Mouse (Mus musculus): ENCODE data around the gene Sez6l2.
A peak's percentile ranks its signal among the peaks of the same experiment; 100 is the strongest.

The Sez6l2 gene

DNA sequence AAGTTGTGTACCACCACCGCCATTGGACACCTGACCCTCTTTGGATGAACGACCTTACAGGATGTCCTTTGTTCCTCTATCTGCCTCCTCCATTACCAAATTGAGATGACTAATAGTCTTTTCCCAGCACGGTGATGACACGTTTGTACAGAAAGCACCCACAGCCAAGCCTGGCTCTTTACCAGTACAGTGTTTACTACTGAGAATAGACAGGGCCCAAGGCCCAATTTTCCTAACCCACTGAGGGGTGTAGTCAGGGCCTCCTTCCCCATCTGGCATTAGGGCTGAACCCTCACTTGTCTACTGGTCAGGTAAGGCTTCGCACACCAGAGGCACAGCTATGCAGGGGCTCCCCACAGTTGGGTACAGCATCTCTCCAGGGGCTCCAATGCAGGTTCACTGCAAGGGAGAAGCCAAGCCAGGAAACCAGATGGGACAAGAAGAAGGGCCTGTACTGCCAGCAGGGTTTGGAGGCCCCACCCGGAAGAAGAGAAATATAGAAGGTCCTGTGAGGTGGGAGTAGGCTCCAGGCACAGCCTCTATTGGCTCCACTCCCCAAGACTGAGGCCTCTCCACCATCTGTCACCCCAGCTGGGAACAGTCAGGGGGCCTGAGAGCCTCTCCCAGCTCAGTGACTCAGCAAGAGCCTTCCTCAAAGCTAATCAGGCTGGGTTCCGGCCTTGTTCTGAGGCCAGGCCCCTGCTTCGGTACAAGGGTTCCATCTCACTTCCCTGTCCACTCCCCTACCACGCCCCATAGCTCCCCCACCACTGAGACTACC is 58.1 kb downstream of the Sez6l2 start:
- peak; percentile 55 to 78 for DNase-seq (ENCODE audit: low spot score in 2 of 2)

GRCm38 (mm10) chr7:127009307-127010085 is 59.1 kb downstream of the Sez6l2 start:
- DNase-seq (ENCODE audit: low spot score in 2 of 2): no peak

DNA sequence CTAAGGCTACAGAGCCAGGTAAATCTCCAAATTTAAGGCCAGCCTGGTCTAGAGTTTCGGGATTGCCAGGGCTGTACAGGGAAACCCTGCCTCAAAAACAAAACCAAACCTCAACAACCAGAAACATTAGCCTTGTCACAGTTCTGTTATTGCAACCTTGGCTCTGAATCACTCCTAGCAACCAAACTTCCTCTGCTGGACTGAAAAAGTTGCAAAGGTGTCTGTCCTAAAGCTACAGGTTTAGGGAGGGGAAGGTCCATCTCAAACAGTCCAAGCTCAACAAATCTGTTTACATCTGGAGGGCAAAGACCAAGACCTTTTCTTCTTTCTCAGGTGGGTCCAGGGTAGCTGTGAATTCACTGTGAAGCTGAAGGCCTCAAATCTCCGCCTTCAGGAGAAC is 60.7 kb downstream of the Sez6l2 start:
- DNase-seq (ENCODE audit: low spot score in 2 of 2): no peak

GRCm38 (mm10) chr7:127011717-127012116 is 61.4 kb downstream of the Sez6l2 start:
- DNase-seq (ENCODE audit: low spot score in 2 of 2): no peak

GRCm38 (mm10) chr7:127012374-127012773 is 62.0 kb downstream of the Sez6l2 start:
- no peak for DNase-seq (ENCODE audit: low spot score in 2 of 2)

GRCm38 (mm10) chr7:127012845-127013244 is 62.5 kb downstream of the Sez6l2 start:
- no peak for DNase-seq (ENCODE audit: low spot score in 2 of 2)

GRCm38 (mm10) chr7:127013385-127013784 is 63.0 kb downstream of the Sez6l2 start:
- DNase-seq (ENCODE audit: low spot score in 2 of 2): no peak

GRCm38 (mm10) chr7:127014320-127014719 is 64.0 kb downstream of the Sez6l2 start, which contains the start of gene Mvp:
Gene Mvp, minus strand, starts transcription at chr7:127014621.
- DNase-seq (ENCODE audit: low spot score in 2 of 2): peak; percentile 48 to 76

DNA sequence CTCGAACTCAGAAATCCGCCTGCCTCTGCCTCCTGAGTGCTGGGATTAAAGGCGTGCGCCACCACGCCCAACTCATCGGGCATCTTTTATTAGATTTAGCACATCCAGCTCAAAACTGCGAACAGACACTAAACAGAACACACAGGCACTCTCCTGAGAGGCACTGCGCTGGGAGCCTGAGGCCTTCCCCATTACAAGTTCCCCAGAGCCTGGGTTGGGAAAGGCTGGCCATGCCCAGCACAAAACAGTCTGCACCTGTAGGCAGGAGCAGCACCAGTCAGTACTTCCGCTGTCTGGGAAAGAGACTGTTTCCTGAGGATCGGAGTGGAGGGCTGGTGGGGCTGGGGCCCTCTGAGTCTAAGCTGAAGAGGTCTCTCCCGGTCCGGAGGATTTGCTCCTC is 64.6 kb downstream of the Sez6l2 start:
- DNase-seq (ENCODE audit: low spot score in 2 of 2): no peak

- peak in 1 of 2 experiments; percentile 40 for DNase-seq (ENCODE audit: low spot score in 2 of 2)
These were observed 65.7 kb downstream of the Sez6l2 start for GRCm38 (mm10) chr7:127016081-127016480.

DNA sequence TGATC is 65.9 kb downstream of the Sez6l2 start, which contains the start of gene Pagr1b:
Gene Pagr1b, minus strand, starts transcription at position 4 of the 5 bp plus-strand sequence.
- DNase-seq (ENCODE audit: low spot score in 2 of 2): no peak

DNA sequence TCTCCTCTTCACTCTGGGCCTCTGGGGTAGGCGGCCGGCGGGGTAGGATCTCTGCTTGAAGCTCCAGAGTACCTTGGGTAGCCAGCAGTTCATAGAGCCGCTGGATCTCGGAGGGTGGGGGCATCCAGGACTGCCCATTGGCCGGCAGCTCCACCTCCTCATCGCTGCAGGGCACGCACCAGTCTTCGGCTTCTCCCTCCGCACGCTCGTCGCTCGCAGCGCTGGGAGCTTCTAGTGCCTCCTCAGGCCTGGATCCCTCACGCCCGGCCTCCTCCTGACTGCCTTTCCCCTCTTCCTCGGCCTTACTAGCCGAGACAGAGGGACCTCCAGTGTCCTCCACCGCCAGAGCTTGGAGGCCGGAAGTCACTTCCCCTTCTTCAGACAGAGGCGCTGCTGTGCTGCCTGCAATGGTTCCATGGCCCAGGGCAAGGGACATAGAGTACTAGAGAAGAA is 66.1 kb downstream of the Sez6l2 start:
- DNase-seq (ENCODE audit: low spot score in 2 of 2): no peak

DNA sequence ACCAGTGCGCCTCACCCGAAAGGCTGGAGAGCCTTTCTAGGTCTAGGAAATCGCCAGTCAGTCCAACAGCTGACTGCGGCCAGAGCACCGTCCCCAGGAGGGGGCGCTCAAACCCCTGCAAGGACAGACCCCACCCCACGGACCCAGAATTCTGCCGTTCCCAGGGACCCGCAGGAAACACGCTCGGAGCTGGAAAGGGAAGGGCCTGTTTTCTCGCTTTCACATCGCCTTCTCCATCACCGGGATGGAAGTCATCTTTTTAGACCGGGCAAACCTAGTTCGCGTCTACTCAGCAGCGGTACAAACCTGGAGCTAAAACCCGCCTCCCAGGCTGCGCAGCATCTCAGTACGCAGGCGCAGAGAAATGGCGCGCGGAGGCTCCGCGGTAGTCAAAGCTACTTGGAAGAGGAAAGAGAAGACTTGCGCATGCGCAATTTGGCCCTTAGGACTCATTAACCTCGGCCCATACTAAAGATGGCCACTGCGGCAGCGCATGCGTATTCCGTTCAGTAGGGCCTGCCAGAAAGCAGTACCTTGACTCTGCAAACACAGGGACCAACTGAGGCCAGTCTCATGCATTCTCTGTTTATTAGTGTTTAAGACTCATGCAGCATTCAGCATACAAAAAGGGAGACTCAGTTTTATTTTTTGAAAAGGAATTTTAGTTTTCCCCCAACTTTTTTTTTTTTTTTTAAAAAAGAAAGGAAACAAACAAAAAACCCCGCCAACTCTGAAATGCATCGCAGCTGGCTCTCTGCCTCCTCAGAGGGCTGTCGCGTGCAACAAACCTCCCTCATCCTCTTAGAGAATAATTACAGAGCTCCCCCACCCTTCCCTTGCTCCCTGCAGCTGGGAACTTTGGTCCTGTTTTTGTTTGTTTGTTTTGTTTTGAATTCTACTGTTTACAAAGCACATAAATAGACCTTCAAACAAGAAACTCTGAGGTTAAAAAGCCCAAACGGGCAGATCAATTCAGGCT is 66.9 kb downstream of the Sez6l2 start, which contains the start of gene Pagr1a:
Gene Pagr1a, minus strand, starts transcription at position 382 of the 979 bp plus-strand sequence.
- peak; percentile 97 to 99 for DNase-seq (ENCODE audit: low spot score in 2 of 2)

DNA sequence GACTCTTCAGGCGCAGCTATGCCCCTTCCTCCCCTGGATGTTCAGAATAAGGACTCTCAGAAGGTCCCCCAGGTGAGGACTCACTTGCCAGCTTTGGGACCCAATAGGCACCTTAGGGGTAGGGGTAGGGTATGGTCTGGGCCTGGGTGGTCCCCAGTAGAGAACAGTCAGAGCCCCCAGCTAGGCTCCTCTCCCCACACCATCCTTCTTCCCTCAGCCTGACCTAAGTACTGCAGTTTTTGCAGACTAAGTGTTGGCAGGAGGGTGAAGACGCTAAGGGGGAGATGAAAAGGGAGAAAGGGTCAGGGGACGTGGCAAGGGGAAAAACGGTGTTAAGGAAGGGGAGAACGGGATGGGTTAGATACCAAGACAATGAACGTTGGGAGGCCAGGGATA is 67.6 kb downstream of the Sez6l2 start:
- no peak for DNase-seq (ENCODE audit: low spot score in 2 of 2)

DNA sequence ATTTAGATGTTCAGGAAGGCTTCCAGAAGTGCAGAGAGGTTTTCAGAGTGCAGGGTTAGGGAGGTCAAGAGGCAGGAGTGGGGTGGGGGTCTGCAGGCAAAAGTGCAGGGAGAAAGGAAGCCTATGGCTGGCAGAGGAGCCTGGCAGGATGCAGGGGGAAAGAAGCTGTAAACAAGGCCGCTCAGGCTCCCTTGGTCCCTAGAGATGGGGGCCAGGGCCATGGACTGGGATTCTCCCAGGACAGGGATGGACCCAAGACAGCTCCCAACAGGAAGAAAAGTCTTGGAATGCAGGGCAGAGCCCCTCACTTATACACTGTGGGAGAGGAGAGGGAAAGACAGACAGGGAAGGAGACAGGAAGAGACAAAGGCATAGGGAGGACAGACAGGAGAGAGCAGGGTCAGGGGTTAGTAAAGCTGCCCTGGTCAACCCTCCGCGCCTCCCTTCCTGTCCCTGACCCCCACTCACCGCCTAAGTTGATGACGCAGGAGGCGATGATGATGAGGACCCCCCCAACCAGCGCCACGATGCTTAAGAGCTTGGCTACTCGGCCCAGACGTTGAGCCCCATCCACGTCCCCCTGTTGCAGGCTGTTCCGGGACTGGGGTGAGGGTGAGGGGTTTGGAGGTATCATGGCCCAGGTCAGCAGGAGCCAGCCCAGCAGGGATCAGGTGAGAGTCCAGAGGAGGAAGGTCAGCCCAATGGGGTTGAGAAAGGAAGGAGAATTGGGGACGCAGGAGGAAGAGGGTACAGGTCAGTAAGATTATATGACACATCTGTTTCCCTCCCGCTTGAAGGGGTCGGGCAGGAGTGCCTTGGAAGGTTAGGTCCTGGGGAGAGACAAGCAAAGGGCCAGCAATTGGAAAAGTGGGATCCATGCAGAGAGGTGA is 68.3 kb downstream of the Sez6l2 start:
- peak in 1 of 2 experiments; percentile 72 for DNase-seq (ENCODE audit: low spot score in 2 of 2)

GRCm38 (mm10) chr7:127019306-127019960 is 69.1 kb downstream of the Sez6l2 start:
- DNase-seq (ENCODE audit: low spot score in 2 of 2): no peak

DNA sequence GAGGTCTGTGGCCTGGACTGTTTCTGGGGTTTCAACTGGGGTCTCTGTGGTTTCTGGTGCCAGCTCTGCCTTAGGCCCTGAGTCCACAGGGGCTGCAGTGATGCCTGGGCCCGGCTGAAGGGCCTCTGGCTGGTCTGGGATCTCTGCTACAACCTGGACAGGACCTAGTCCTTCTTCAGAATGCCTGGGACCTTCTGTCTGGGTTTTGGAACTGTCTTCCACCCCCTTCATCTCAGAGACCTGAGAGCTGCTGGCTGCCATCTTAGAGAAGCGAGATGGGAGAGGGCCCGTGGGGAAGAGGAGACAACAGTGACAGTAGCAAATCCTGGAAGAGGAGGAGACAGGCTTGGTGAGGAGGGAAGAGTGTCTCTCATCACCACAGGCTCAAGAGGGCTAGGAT is 69.7 kb downstream of the Sez6l2 start:
- no peak for DNase-seq (ENCODE audit: low spot score in 2 of 2)

Measured in spleen, postnatal 4 days (tissue).